Mouse (Mus musculus): ENCODE results near the gene Arhgap10.

The Arhgap10 gene

GRCm38 (mm10) chr8:77439670-77440069 is 78.1 kb downstream of the Arhgap10 start:
- no peak for DNase-seq

GRCm38 (mm10) chr8:77437807-77438493 is 79.8 kb downstream of the Arhgap10 start:
- no peak for DNase-seq

- peak in 1 of 2 experiments; percentile 57 for DNase-seq
These were observed 81.5 kb downstream of the Arhgap10 start for GRCm38 (mm10) chr8:77436013-77436990.

GRCm38 (mm10) chr8:77433221-77433620 is 84.5 kb downstream of the Arhgap10 start:
- no peak for DNase-seq

GRCm38 (mm10) chr8:77432726-77433125 is 85.0 kb downstream of the Arhgap10 start:
- DNase-seq = no peak

- DNase-seq = no peak
These were observed 89.3 kb downstream of the Arhgap10 start for GRCm38 (mm10) chr8:77428420-77428819.

GRCm38 (mm10) chr8:77428015-77428414 is 89.7 kb downstream of the Arhgap10 start:
- DNase-seq = no peak

GRCm38 (mm10) chr8:77427438-77427837 is 90.3 kb downstream of the Arhgap10 start:
- no peak for DNase-seq

- DNase-seq = no peak
These were observed 93.9 kb downstream of the Arhgap10 start for GRCm38 (mm10) chr8:77423850-77424249.

GRCm38 (mm10) chr8:77422632-77423252 is 95.0 kb downstream of the Arhgap10 start:
- DNase-seq = no peak

- peak; percentile 74 to 85 for DNase-seq
These were observed 96.2 kb downstream of the Arhgap10 start for GRCm38 (mm10) chr8:77421596-77421995.

- DNase-seq = peak; percentile 72 to 88
These were observed 98.0 kb downstream of the Arhgap10 start for GRCm38 (mm10) chr8:77419731-77420130.

GRCm38 (mm10) chr8:77416738-77417137 is 101.0 kb downstream of the Arhgap10 start:
- DNase-seq = peak; percentile 32 to 64

- DNase-seq = no peak
These were observed 101.7 kb downstream of the Arhgap10 start for GRCm38 (mm10) chr8:77416034-77416433.

GRCm38 (mm10) chr8:77411262-77411661 is 106.5 kb downstream of the Arhgap10 start:
- peak in 1 of 2 experiments; percentile 14 for DNase-seq

GRCm38 (mm10) chr8:77410394-77410793 is 107.4 kb downstream of the Arhgap10 start:
- DNase-seq = peak in 1 of 2 experiments; percentile 32

- no peak for DNase-seq
These were observed 109.1 kb downstream of the Arhgap10 start for GRCm38 (mm10) chr8:77408527-77409215.

- DNase-seq = no peak
These were observed 110.9 kb downstream of the Arhgap10 start for GRCm38 (mm10) chr8:77406846-77407245.

- DNase-seq = no peak
These were observed 111.3 kb downstream of the Arhgap10 start for GRCm38 (mm10) chr8:77406444-77406843.

GRCm38 (mm10) chr8:77404017-77404416 is 113.7 kb downstream of the Arhgap10 start:
- DNase-seq = no peak

GRCm38 (mm10) chr8:77401934-77402333 is 115.8 kb downstream of the Arhgap10 start:
- DNase-seq = no peak

- no peak for DNase-seq
These were observed 116.6 kb downstream of the Arhgap10 start for GRCm38 (mm10) chr8:77401140-77401539.

- DNase-seq = no peak
These were observed 133.7 kb downstream of the Arhgap10 start for GRCm38 (mm10) chr8:77384080-77384479.
